Mouse (Mus musculus) urinary bladder, postnatal 10 days (tissue): Measurements from ENCODE around the gene Dnah8.
"Not testable (repeated sequence)": the region's sequence is repeated elsewhere in the genome, so short reads cannot be mapped to it uniquely, and the experiment has no call there.

ENCODE experiments used
- DNase-seq: peaks from one replicate; pipeline ENCODE4 v3.0.0; 2022; ENCODE audit warnings: low spot score

Gene Dnah8

GRCm38 (mm10) chr17:30609305-30609979 is 14.7 kb upstream of the Dnah8 start:
- peak; percentile 9 for DNase-seq

DNA sequence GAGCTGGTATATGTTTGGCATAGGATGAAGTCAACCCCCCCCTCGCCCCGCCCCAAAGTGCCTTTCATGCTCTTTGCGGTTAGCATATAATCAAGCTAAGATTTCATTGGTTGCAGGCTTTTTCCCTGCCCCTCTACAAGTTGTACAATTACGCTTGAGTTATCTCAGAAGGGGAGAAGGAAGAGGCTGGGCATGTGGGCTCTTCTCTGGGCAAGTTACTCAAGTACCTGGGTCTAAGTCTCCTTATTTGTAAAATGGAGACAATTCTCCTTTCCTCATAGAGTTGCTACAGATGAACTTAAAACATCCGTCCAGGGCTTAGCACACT is 14.2 kb upstream of the Dnah8 start:
- no peak for DNase-seq

GRCm38 (mm10) chr17:30610739-30611138 is 13.4 kb upstream of the Dnah8 start:
- no peak for DNase-seq

DNA sequence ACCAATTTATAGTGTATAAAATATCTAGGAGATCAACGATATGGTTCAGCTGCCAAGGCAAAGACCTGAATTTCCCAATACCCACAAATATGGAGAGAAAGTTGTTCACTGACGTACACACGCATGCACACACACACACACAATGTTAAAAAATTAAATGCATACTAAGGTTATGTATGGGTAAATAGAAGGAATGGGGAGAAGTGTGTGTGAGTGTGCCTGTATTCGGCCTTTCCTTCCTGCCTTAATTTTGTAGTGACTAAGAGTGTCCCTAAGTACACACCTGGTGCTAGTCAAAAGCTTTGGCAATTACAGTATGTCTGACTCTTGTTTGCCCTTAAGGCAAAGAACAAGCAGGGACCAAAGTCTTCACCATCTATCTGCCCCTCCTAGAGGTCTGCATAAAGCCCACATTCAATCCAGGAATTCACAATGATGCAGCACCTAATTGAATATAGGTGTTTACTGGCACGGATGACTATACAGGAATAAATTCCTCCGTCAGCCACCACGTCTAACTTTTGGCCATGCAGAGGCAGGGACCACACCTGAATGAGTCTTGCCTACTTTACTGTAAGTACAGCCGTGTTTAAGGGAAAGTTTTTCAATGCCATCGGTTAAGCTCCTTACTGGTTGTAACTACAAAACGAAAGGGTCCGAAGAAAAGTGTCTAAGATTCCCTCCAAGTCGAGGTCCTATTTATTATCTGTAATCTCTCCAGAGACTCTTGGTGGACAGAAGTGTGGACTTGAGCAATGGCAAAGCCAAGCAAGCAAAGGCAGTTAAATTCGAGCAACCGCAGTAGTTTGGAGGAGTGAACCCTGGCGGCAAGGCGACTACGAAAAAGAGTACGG is 12.7 kb upstream of the Dnah8 start:
- DNase-seq: peak; percentile 6

- peak; percentile 100 for DNase-seq
These were observed 11.9 kb upstream of the Dnah8 start for GRCm38 (mm10) chr17:30612075-30612859.

GRCm38 (mm10) chr17:30613350-30613749 is 10.8 kb upstream of the Dnah8 start:
- DNase-seq: no peak

DNA sequence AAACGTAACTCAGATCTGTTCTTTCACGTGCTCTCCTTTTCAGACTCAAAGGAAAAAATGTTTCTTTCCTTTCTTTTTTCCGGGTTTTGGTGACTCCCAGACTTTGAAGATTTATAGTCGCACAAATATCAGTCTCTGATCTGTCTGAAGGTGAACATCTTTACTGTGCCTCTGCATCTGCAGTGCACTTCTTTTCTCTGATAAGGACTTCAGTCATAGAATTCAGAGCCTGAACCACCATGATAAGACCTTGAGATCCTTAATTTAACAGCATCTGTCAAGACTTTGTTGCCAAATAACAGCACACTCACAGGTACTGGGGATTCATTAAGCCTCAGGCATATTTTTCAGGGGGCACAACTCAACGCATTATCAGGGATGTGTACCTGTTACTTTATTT is 8.0 kb upstream of the Dnah8 start:
- no peak for DNase-seq

GRCm38 (mm10) chr17:30618136-30618891 is 5.8 kb upstream of the Dnah8 start:
- no peak for DNase-seq

GRCm38 (mm10) chr17:30619153-30619552 is 5.0 kb upstream of the Dnah8 start:
- DNase-seq: peak; percentile 2

GRCm38 (mm10) chr17:30620548-30620947 is 3.6 kb upstream of the Dnah8 start:
- DNase-seq: no peak

DNA sequence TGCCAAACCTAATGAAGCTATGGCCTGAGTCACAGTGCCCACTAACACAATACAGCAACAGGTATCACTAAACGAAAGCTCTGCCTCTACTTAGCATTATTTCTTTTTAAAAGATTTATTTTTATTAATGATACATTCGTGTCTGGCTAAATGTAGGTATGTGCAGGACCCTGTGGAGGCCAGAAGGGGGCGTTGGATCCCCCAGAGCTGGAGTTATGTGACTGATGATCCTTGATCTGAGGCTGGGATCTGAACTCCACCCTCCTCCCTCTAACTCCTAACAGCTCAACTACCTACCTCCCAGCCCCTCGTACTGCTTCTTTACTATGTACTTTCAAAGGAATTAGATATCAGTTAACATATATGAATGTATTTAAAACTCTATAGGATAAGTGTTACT is 2.7 kb upstream of the Dnah8 start:
- peak; percentile 2 for DNase-seq

- peak; percentile 1 for DNase-seq
These were observed 954 bp upstream of the Dnah8 start for GRCm38 (mm10) chr17:30623200-30623599.

- not testable (repeated sequence) for DNase-seq
These were observed 2.6 kb downstream of the Dnah8 start, which contains the start of gene Glo1 for GRCm38 (mm10) chr17:30626719-30627118. Gene Glo1 (minus strand): TSS chr17:30626871.

- no peak for DNase-seq
These were observed 11.2 kb downstream of the Dnah8 start for GRCm38 (mm10) chr17:30635367-30635766.

- no peak for DNase-seq
These were observed 13.6 kb downstream of the Dnah8 start for GRCm38 (mm10) chr17:30637714-30638113.

- DNase-seq: no peak
These were observed 14.8 kb downstream of the Dnah8 start for GRCm38 (mm10) chr17:30638996-30639395.

- no peak for DNase-seq
These were observed 16.7 kb downstream of the Dnah8 start for GRCm38 (mm10) chr17:30640896-30641295.

GRCm38 (mm10) chr17:30648770-30649169 is 24.6 kb downstream of the Dnah8 start:
- DNase-seq: no peak

- DNase-seq: no peak
These were observed 28.9 kb downstream of the Dnah8 start for GRCm38 (mm10) chr17:30653010-30653409.

GRCm38 (mm10) chr17:30657530-30658151 is 33.5 kb downstream of the Dnah8 start:
- DNase-seq: no peak

- DNase-seq: no peak
These were observed 34.0 kb downstream of the Dnah8 start for GRCm38 (mm10) chr17:30658152-30658544.
